Mouse (Mus musculus) layer of hippocampus, adult 18-20 months (tissue): ENCODE measurements around the gene Rimkla. TPM values are rescaled to one million over a fixed set of nuclear protein-coding genes. Genes with fewer than 3 reads are reported as not detected.

Experiments used
- DNase-seq, 2 experiments: peaks; one replicate each; pipeline ENCODE4 v3.0.0; 2022; ENCODE audit warnings: low spot score in 2 of 2
- total RNA-seq, 2 experiments: library from RNA; stranded (reverse); gene quantifications; 2 replicates each; pipeline ENCODE4 v1.2.3; 2021

Gene Rimkla
- total RNA-seq, 2 experiments from 2014 or later = 12.1 to 12.4 TPM

GRCm38 (mm10) chr4:119472545-119472944 lies 19.9 kb downstream of the Rimkla start:
- DNase-seq = no peak

GRCm38 (mm10) chr4:119467720-119468380 lies 24.6 kb downstream of the Rimkla start:
- peak; percentile 43 to 69 for DNase-seq

GRCm38 (mm10) chr4:119465841-119466240 lies 26.6 kb downstream of the Rimkla start:
- no peak for DNase-seq

GRCm38 (mm10) chr4:119463756-119464419 lies 28.5 kb downstream of the Rimkla start:
- no peak for DNase-seq

GRCm38 (mm10) chr4:119462858-119463755 lies 29.3 kb downstream of the Rimkla start:
- DNase-seq = peak in 1 of 2 experiments; percentile 26

- no peak for DNase-seq
Observed at GRCm38 (mm10) chr4:119462457-119462856, 30.0 kb downstream of the Rimkla start.

- peak; percentile 91 to 96 for DNase-seq
Observed at GRCm38 (mm10) chr4:119460728-119461141, 31.7 kb downstream of the Rimkla start.

GRCm38 (mm10) chr4:119460296-119460695 lies 32.1 kb downstream of the Rimkla start:
- peak in 1 of 2 experiments; percentile 62 for DNase-seq

GRCm38 (mm10) chr4:119453533-119453932 lies 38.9 kb downstream of the Rimkla start:
- DNase-seq = no peak

- DNase-seq = no peak
Observed at GRCm38 (mm10) chr4:119453128-119453527, 39.3 kb downstream of the Rimkla start.

- DNase-seq = no peak
Observed at GRCm38 (mm10) chr4:119450436-119450835, 42.0 kb downstream of the Rimkla start.

- DNase-seq = no peak
Observed at GRCm38 (mm10) chr4:119447786-119448185, 44.6 kb downstream of the Rimkla start.

GRCm38 (mm10) chr4:119447261-119447660 lies 45.2 kb downstream of the Rimkla start:
- no peak for DNase-seq

- no peak for DNase-seq
Observed at GRCm38 (mm10) chr4:119442539-119442938, 49.9 kb downstream of the Rimkla start.

- no peak for DNase-seq
Observed at GRCm38 (mm10) chr4:119441836-119442235, 50.6 kb downstream of the Rimkla start.

GRCm38 (mm10) chr4:119437936-119438335 lies 54.5 kb downstream of the Rimkla start:
- DNase-seq = no peak

GRCm38 (mm10) chr4:119430678-119431077 lies 61.8 kb downstream of the Rimkla start:
- peak in 1 of 2 experiments; percentile 42 for DNase-seq

- no peak for DNase-seq
Observed at GRCm38 (mm10) chr4:119427680-119428079, 64.7 kb downstream of the Rimkla start.

GRCm38 (mm10) chr4:119425601-119426000 lies 66.8 kb downstream of the Rimkla start:
- no peak for DNase-seq

- no peak for DNase-seq
Observed at GRCm38 (mm10) chr4:119425077-119425476, 67.4 kb downstream of the Rimkla start.

GRCm38 (mm10) chr4:119422294-119422964 lies 70.0 kb downstream of the Rimkla start, which contains the start of the genes Ppcs and Zmynd12:
TSS of gene Ppcs (minus strand) at chr4:119422420.
TSS of gene Zmynd12 (plus strand) at chr4:119422814.
- peak; percentile 78 to 89 for DNase-seq
